Mouse (Mus musculus) embryonic facial prominence, embryonic 12.5 days (tissue): ENCODE measurements around the gene Dync1li1. TPM values are rescaled to one million over a fixed set of nuclear protein-coding genes. Genes with fewer than 3 reads are reported as not detected.
A peak's percentile ranks its signal among the peaks of the same experiment; 100 is the strongest.
"Not testable (repeated sequence)": the region's sequence is repeated elsewhere in the genome, so short reads cannot be mapped to it uniquely, and the experiment has no call there.

Source experiments
- ATAC-seq: fragments of 200-750 bp; cut with Nextera tagmentation; 2 replicates; pipeline ENCODE4 v1.8.0; 2017; ENCODE audit not compliant: insufficient number of reproducible peaks, insufficient read depth, low FRiP score, low TSS enrichment
- H3K27ac ChIP-seq: fragments of 300-500 bp; sonication (generic); 2 replicates; pipeline ENCODE4 v1.5.1; 2016; ENCODE audit warnings: mild to moderate bottlenecking
- H3K27me3 ChIP-seq: fragments of 300-500 bp; sonication (generic); 2 replicates; pipeline ENCODE4 v1.6.1; 2016; ENCODE audit warnings: mild to moderate bottlenecking, moderate library complexity
- H3K36me3 ChIP-seq: fragments of 300-500 bp; sonication (generic); 2 replicates; pipeline ENCODE4 v1.6.1; 2016; ENCODE audit warnings: mild to moderate bottlenecking
- H3K4me1 ChIP-seq: fragments of 300-500 bp; sonication (generic); 2 replicates; pipeline ENCODE4 v1.6.1; 2016
- H3K4me2 ChIP-seq: fragments of 300-500 bp; sonication (generic); replicated peaks from 2 replicates; pipeline ENCODE4 v1.6.1; 2016; ENCODE audit warnings: mild to moderate bottlenecking, moderate library complexity
- H3K4me3 ChIP-seq: fragments of 300-500 bp; sonication (generic); 2 replicates; pipeline ENCODE4 v1.5.1; 2016; ENCODE audit warnings: mild to moderate bottlenecking
- H3K9ac ChIP-seq: fragments of 300-500 bp; sonication (generic); 2 replicates; pipeline ENCODE4 v1.6.1; 2016; ENCODE audit warnings: mild to moderate bottlenecking, moderate library complexity
- H3K9me3 ChIP-seq: fragments of 300-500 bp; sonication (generic); 2 replicates; pipeline ENCODE4 v1.6.1; 2016; ENCODE audit warnings: mild to moderate bottlenecking, moderate library complexity
- WGBS: fragments of 180-500 bp; shearing (Covaris S2); methylation state at CpG from one replicate; pipeline ENCODE4 v1.1.7; 2016; 5-methylcytosine and 5-hydroxymethylcytosine counted together
- polyA plus RNA-seq: library from polyadenylated mRNA; unstranded; fragments of >200 nt; fragmentation: Nextera tagmentation; extraction: Ambion mirVana; gene quantifications from 2 replicates; pipeline ENCODE4 v1.2.1, GENCODE M21; 2016

The Dync1li1 gene
- polyA plus RNA-seq, 1 experiment from 2014 or later, result 77.9 TPM

DNA sequence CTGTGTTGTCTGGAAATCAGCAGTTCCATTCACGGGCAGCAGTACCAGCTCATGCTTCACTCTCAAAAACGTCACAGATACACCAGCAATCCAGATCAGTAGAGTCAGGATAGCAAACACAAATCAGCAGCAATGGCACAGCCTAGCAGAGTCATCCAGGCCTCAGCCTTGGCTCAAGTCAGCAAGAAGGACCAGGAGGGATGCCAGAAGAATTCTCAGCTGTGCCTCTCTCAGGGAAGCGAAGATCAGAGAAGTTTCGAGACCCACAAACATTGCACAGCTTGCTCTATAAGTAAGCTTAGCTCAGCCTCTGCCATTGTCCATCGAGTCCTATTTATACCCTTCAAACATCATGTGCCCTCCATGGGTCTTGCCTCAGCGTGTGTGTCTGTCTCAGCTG is 8.1 kb upstream of the Dync1li1 start:
- no peak overlapping the region for H3K4me2 ChIP-seq
- ATAC-seq, result no peak
- no peak overlapping the region for H3K9ac ChIP-seq
- H3K4me1 ChIP-seq, result no peaks in the 10 kb centered on the region
- no peak overlapping the region for H3K4me3 ChIP-seq
- no peak overlapping the region for H3K27ac ChIP-seq
- 77% methylated on average over 6 of the region's 6 CpGs for WGBS
- H3K36me3 ChIP-seq, result no peaks in the 10 kb centered on the region
- H3K27me3 ChIP-seq, result no peaks in the 10 kb centered on the region
- H3K9me3 ChIP-seq, result no peaks in the 10 kb centered on the region

DNA sequence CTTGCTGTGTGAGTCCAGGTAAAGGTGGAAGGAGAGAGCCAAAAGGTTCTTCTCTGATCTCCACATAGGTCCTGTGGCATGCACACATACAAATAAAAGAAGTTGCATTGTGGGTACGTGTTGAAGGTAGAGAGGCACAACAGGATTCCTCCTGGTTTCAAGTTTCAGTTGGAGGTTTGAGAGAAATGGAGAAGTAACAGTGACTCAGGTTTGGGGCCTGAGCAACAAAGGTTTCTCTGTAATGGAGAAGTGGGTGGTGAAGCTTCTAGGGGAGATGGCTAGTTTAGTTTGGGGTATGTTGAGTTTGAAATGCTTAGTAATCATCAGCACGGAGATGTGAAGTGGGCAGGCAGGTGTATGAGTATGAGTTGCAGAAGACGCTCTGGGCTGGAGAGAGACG is 6.4 kb upstream of the Dync1li1 start:
- no peak overlapping the region for H3K4me3 ChIP-seq
- no peaks in the 10 kb centered on the region for H3K27me3 ChIP-seq
- no peak overlapping the region for H3K27ac ChIP-seq
- H3K4me1 ChIP-seq, result no peaks in the 10 kb centered on the region
- H3K36me3 ChIP-seq, result no peaks in the 10 kb centered on the region
- no peak overlapping the region for H3K9ac ChIP-seq
- H3K9me3 ChIP-seq, result no peaks in the 10 kb centered on the region
- WGBS, result 79% methylated on average over 4 of the region's 4 CpGs
- H3K4me2 ChIP-seq, result no peak overlapping the region
- ATAC-seq, result no peak

DNA sequence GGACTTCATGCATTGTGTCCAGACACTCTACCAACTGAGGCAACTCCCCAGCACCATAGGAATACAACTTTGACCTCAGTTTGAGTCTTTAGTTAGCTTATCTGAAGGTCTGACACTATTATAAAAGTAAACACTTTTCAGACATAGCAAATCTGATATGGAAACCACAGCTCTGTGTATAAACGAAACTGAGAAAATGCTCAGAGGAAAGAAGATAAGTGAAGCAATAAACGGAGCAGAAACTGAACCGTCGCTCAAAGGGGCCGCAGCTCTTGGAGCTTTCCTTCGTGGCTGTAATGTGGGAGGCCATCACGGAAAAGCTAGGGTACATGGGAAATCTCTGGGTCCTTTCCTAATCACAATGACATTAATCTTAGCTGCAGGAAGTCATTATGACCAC is 2.3 kb upstream of the Dync1li1 start:
- Histone ChIP-seq H3K27ac (no peak overlapping the region), H3K27me3 (no peaks in the 10 kb centered on the region), H3K9me3 (no peaks in the 10 kb centered on the region), H3K36me3 (peaks cover 2% of the 10 kb centered on the region; the same call in 1 of the 2 replicates), H3K9ac (no peak overlapping the region), H3K4me2 (no peak overlapping the region), H3K4me1 (peaks cover 22% of the 10 kb centered on the region), H3K4me3 (no peak overlapping the region)
- 86% methylated on average over 7 of the region's 7 CpGs for WGBS
- no peak for ATAC-seq

DNA sequence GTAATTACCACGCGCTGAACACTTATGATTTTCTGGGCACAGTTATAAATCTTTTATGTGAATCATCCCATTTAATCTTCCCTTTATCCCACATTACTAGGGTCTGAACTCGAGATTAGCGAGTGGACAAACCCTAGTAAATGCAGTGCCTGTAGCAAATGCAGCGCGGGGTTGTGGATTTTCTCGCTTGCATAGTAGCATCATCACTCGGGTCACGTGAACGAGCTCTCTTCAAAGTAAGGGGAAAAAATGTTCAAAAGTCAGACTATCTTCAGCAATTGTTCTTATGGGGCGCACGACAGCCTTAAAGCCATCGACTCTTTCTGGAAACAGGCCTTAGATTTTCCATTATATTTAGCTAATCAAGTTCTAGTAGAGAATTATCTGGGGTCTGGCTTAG is 951 bp upstream of the Dync1li1 start:
- Histone ChIP-seq H3K4me2 (peak overlapping the region; percentile 87), H3K27me3 (no peaks in the 10 kb centered on the region), H3K4me1 (peaks cover 22% of the 10 kb centered on the region), H3K36me3 (peaks cover 13% of the 10 kb centered on the region), H3K9me3 (no peaks in the 10 kb centered on the region), H3K9ac (peak overlapping the region; percentile 88; the same call in 1 of the 2 replicates), H3K27ac (no peak overlapping the region; the same call in 1 of the 2 replicates), H3K4me3 (no peak overlapping the region)
- no peak for ATAC-seq
- 82% methylated on average over 13 of the region's 13 CpGs for WGBS

DNA sequence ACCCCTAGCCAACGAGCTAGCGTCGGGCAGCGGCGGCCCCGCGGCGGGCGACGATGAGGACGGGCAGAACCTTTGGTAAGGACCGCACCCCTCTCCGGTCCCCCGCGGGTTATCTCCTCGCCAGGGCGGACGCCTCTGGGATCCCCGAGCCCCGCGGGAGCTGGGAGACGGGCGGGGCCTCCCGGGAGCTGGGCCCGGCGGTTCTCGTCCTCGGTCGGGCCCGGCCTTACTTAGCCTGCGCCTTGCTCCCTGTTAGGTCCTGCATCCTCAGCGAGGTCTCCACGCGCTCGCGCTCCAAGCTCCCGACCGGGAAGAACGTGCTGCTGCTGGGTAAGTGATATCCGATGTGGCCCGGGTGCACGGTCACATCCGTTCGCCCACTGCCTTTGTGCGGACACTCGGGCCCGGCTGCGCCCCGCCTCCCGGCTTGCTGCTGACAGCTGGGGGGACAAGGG is 390 bp downstream of the Dync1li1 start:
- under 1% methylated on average over 50 of the region's 50 CpGs for WGBS
- H3K27ac ChIP-seq, result peak overlapping the region; percentile 88
- peak overlapping the region; percentile 87 for H3K4me2 ChIP-seq
- peak overlapping the region; percentile 88 for H3K9ac ChIP-seq
- no peaks in the 10 kb centered on the region for H3K27me3 ChIP-seq
- H3K4me1 ChIP-seq, result peaks cover 22% of the 10 kb centered on the region
- H3K4me3 ChIP-seq, result peak overlapping the region; percentile 94
- H3K36me3 ChIP-seq, result peaks cover 23% of the 10 kb centered on the region
- no peaks in the 10 kb centered on the region for H3K9me3 ChIP-seq
- peak; percentile 54 for ATAC-seq

DNA sequence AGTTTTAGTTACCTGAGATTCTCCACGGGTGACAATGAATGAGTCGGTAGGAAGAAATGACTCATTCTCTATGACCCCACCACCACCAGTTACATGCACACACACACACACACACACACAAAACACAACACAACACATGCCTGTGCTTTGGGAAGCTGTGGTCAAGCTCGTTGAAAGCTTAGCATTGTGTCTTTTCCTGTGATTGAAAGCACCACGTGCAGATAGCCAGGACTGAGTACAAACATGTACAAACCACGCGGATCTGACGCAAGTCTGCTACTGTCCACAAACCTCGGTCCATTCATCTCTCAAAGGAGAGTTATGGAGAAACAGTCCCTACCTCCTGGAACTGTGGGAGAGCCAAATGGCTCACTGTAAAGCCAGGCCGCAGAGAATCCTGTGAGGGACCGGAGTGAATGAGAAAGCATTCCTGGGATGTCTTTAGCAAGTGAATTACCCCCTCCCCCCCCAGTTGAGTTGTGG is 1.6 kb downstream of the Dync1li1 start:
- 11% methylated on average over 10 of the region's 10 CpGs for WGBS
- peak overlapping the region; percentile 87 for H3K4me2 ChIP-seq

DNA sequence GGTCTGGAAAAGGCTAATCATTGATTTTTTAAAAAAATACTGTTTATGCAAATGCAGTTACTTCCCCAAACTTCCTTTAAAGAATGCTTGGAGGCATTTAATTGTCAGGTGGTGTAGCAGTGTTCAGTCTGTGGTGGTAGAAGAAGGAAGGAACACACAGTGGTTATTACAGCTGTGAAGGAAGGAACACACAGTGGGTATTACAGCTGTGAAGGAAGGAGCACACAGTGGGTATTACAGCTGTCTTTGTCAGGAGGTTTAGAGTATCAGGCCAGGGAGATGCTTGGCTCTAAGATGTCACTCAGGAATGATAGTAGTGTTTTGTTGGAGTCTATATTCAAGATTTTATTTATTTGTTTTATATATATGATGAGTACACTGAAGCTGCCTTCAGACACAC is 2.5 kb downstream of the Dync1li1 start:
- no peak overlapping the region for H3K9ac ChIP-seq
- H3K9me3 ChIP-seq, result no peaks in the 10 kb centered on the region
- H3K4me1 ChIP-seq, result peaks cover 22% of the 10 kb centered on the region
- no peak for ATAC-seq
- no peak overlapping the region for H3K4me3 ChIP-seq
- no peak overlapping the region for H3K4me2 ChIP-seq
- no peaks in the 10 kb centered on the region for H3K27me3 ChIP-seq
- H3K36me3 ChIP-seq, result peaks cover 34% of the 10 kb centered on the region
- H3K27ac ChIP-seq, result no peak overlapping the region

More for the DNA sequence above, 1.6 kb downstream of the Dync1li1 start:
- ATAC-seq, result no peak
- Histone ChIP-seq H3K4me3 (peak overlapping the region; percentile 94), H3K27ac (no peak overlapping the region), H3K4me1 (peaks cover 22% of the 10 kb centered on the region), H3K9ac (peak overlapping the region; percentile 88; the same call in 1 of the 2 replicates), H3K36me3 (peaks cover 32% of the 10 kb centered on the region), H3K9me3 (no peaks in the 10 kb centered on the region), H3K27me3 (no peaks in the 10 kb centered on the region)

DNA sequence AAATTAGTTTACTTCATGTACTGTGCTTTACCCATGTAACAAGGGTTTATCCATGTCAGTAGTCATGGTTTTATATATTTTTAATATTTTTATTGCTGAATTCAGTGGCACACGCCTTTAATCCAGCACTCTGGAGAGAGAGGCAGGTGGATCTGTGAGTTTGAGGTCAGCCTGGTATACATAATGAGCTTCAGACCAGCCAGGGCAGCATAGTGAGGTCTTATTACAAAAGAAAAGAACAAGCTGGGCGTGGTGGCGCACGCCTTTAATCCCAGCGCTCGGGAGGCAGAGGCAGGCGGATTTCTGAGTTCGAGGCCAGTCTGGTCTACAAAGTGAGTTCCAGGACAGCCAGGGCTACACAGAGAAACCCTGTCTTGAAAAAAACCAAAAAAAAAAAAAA is 7.1 kb downstream of the Dync1li1 start:
- ATAC-seq, H3K4me1 ChIP-seq, H3K27me3 ChIP-seq, H3K4me3 ChIP-seq, H3K27ac ChIP-seq, H3K9me3 ChIP-seq, H3K9ac ChIP-seq, H3K4me2 ChIP-seq: not testable (repeated sequence)
- H3K36me3 ChIP-seq, result peaks cover 44% of the 10 kb centered on the region
- 96% methylated on average over 8 of the region's 8 CpGs for WGBS

DNA sequence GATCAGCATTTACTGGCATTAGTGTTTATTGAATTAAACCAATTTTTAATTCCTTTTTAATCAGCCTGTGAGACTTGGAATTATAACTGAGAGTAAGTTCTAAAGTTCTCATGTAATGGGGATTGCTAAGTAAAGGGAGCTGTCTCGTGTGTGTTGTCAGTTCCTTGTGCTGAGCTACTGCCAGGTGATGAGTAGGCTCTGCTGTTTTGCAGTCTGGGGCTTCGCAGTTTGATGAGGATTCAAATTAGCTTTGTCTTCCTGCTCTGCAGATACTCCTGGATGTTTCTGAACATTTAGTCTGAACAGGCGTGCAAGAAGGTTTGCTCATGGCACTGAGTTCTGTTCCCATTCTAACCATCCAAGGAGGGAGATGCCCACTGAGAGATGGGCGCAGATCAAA is 8.5 kb downstream of the Dync1li1 start:
- 90% methylated on average over 4 of the region's 4 CpGs for WGBS
- H3K4me1 ChIP-seq, result no peaks in the 10 kb centered on the region
- H3K9me3 ChIP-seq, result no peaks in the 10 kb centered on the region
- no peak for ATAC-seq
- H3K27me3 ChIP-seq, result no peaks in the 10 kb centered on the region
- H3K36me3 ChIP-seq, result peaks cover 39% of the 10 kb centered on the region
- H3K27ac ChIP-seq, result no peak overlapping the region
- no peak overlapping the region for H3K9ac ChIP-seq
- H3K4me3 ChIP-seq, result no peak overlapping the region
- no peak overlapping the region for H3K4me2 ChIP-seq

DNA sequence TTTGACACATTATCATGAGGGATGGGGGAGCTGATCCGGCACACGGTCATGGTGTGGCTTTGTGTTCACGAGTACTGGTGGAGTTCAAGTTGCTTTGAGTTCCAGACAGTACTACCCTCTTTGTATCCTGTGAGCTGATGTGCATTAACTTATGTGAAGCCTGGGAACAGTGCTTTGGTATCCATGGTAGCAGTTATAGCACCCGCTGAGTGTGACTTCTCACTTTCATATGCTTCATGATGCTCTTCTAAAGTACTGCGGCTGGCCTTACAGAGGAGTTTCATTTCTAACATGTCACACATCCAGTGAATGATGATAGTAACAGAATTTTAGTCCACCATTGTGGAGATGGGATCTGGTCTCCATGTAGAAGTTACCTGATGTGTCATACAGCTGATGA is 9.3 kb downstream of the Dync1li1 start:
- Histone ChIP-seq H3K9ac (no peak overlapping the region), H3K27me3 (no peaks in the 10 kb centered on the region), H3K4me3 (no peak overlapping the region), H3K27ac (no peak overlapping the region), H3K9me3 (no peaks in the 10 kb centered on the region), H3K36me3 (peaks cover 30% of the 10 kb centered on the region), H3K4me2 (no peak overlapping the region), H3K4me1 (no peaks in the 10 kb centered on the region)
- WGBS, result 91% methylated on average over 5 of the region's 5 CpGs
- no peak for ATAC-seq

DNA sequence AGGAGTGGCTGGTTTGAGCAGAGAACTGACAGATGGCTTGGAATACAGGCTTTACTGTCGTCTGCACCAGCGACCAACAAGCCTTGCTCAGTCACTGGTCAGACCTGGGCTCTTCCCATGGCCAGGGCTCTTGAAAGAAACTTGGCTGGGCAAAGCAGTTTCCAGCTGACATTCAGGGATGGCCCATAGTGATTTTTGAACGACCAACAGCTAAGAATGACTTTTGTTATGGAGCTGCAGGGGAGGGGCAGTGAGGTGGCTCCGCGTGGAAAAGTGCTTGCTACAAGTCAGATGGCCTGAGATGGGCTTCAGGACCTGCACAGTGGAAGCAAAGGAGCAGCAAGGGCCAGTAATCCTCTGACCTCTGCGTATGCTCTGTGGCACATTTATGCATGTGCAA is 10.7 kb downstream of the Dync1li1 start:
- ATAC-seq, result no peak
- H3K9me3 ChIP-seq, result no peaks in the 10 kb centered on the region
- H3K36me3 ChIP-seq, result peaks cover 21% of the 10 kb centered on the region
- WGBS, result 77% methylated on average over 6 of the region's 6 CpGs
- no peaks in the 10 kb centered on the region for H3K4me1 ChIP-seq
- H3K9ac ChIP-seq, result no peak overlapping the region
- H3K27me3 ChIP-seq, result no peaks in the 10 kb centered on the region
- H3K4me3 ChIP-seq, result no peak overlapping the region
- H3K27ac ChIP-seq, result no peak overlapping the region
- no peak overlapping the region for H3K4me2 ChIP-seq

DNA sequence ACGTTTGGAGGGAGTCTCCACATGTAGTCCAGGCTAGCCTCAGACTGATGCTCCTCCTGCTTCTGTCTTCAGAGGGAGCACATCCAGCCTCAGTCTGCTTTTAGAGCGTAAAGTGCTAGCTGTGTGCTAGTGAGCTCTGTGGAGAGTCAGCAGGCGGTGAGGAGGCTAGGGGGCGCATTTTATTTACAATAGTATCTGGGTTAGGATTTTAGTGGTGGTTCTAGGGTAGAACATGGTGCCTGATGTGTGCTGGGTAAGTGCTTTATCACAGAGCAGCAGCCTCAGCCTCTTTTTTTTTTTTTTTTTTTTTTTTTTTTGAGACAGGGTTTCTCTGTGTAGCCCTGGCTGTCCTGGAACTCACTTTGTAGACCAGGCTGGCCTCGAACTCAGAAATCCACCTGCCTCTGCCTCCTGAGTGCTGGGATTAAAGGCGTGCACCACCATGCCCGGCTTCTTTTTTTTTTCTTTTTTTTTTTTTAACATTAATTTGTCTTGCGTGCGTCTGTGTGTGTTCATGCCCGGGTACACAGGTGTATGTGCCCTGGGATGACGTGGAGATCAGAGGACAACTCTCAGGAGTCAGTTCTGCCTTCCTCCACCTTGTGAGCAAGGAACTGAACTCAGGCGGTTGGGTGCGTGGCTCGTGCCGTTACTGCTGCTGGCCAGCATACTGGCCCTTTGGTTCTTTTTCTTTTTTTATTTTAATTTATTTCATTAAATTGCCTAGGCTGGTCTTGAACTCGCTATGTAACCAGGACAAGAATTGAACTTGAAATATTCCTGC is 11.5 kb downstream of the Dync1li1 start:
- WGBS, result 90% methylated on average over 16 of the region's 16 CpGs

More for the DNA sequence above, 11.5 kb downstream of the Dync1li1 start:
- Histone ChIP-seq H3K4me1 (no peaks in the 10 kb centered on the region), H3K4me2 (no peak overlapping the region), H3K9me3 (no peaks in the 10 kb centered on the region), H3K36me3 (peaks cover 19% of the 10 kb centered on the region), H3K27ac (no peak overlapping the region), H3K9ac (no peak overlapping the region), H3K4me3 (no peak overlapping the region), H3K27me3 (no peaks in the 10 kb centered on the region)
- no peak for ATAC-seq
